Mouse (Mus musculus) forebrain, embryonic 10.5 days (tissue): ENCODE measurements at regions not wholly inside any gene's neighbourhood (a gene's known extent, or its start where the extent isn't known, plus 50 kb on each side); places are given as distances from the start of the nearest gene placed in this dataset.

Experiments used
- DNase-seq: peaks from one replicate; pipeline ENCODE4 v3.0.0-alpha.2; 2017; ENCODE audit warnings: low spot score; ENCODE audit errors: extremely low spot score
- H3K27ac ChIP-seq: fragments of 300-500 bp; sonication (generic); 2 replicates; pipeline ENCODE4 v1.5.1; 2016; ENCODE audit warnings: mild to moderate bottlenecking
- H3K27me3 ChIP-seq: fragments of 300-500 bp; sonication (generic); 2 replicates; pipeline ENCODE4 v1.6.1; 2016; ENCODE audit warnings: mild to moderate bottlenecking; ENCODE audit not compliant: poor library complexity, severe bottlenecking
- H3K36me3 ChIP-seq: fragments of 300-500 bp; sonication (generic); replicated peaks from 2 replicates; pipeline ENCODE4 v1.6.1; 2016; ENCODE audit warnings: mild to moderate bottlenecking, moderate library complexity
- H3K4me1 ChIP-seq: fragments of 300-500 bp; sonication (generic); 2 replicates; pipeline ENCODE4 v1.6.1; 2016
- H3K4me3 ChIP-seq: fragments of 300-500 bp; sonication (generic); 2 replicates; pipeline ENCODE4 v1.5.1; 2016; ENCODE audit warnings: mild to moderate bottlenecking, moderate library complexity
- H3K9me3 ChIP-seq: fragments of 300-500 bp; sonication (generic); 2 replicates; pipeline ENCODE4 v1.6.1; 2016; ENCODE audit warnings: mild to moderate bottlenecking, moderate library complexity
- WGBS: fragments of 180-500 bp; shearing (Covaris S2); methylation state at CpG from one replicate; pipeline ENCODE4 v1.1.7; 2016; 5-methylcytosine and 5-hydroxymethylcytosine counted together

GRCm38 (mm10) chr3:131056893-131057660 lies 53.2 kb upstream of the Lef1 start:
- H3K4me3 ChIP-seq, result no peak overlapping the region
- no peaks in the 10 kb centered on the region for H3K9me3 ChIP-seq
- no peaks in the 10 kb centered on the region for H3K36me3 ChIP-seq
- H3K27me3 ChIP-seq, result no peaks in the 10 kb centered on the region
- 83% methylated on average over 5 of the region's 5 CpGs for WGBS
- no peaks in the 10 kb centered on the region for H3K4me1 ChIP-seq
- no peak overlapping the region for H3K27ac ChIP-seq
- no peak for DNase-seq

GRCm38 (mm10) chr3:131054241-131054972 lies 55.9 kb upstream of the Lef1 start:
- Histone ChIP-seq H3K9me3 (no peaks in the 10 kb centered on the region), H3K4me1 (no peaks in the 10 kb centered on the region), H3K36me3 (no peaks in the 10 kb centered on the region), H3K4me3 (no peak overlapping the region), H3K27me3 (no peaks in the 10 kb centered on the region), H3K27ac (no peak overlapping the region)
- no peak for DNase-seq
- 77% methylated on average over 13 of the region's 13 CpGs for WGBS

- WGBS, result 81% methylated on average over 3 of the region's 3 CpGs
- no peaks in the 10 kb centered on the region for H3K9me3 ChIP-seq
- no peak for DNase-seq
Observed at GRCm38 (mm10) chr3:131047716-131048115, 62.6 kb upstream of the Lef1 start.

GRCm38 (mm10) chr3:131046412-131046811 lies 63.9 kb upstream of the Lef1 start:
- Histone ChIP-seq H3K4me1 (0 out of 2 replicates have a peak, but pooled peaks cover 4% of the 10 kb centered on the region), H3K4me3 (no peak overlapping the region), H3K36me3 (no peaks in the 10 kb centered on the region), H3K27me3 (no peaks in the 10 kb centered on the region), H3K27ac (no peak overlapping the region), H3K9me3 (no peaks in the 10 kb centered on the region)
- DNase-seq, result no peak
- 91% methylated on average over 5 of the region's 5 CpGs for WGBS

More at GRCm38 (mm10) chr3:131047716-131048115, 62.6 kb upstream of the Lef1 start:
- H3K36me3 ChIP-seq, result no peaks in the 10 kb centered on the region
- no peak overlapping the region for H3K4me3 ChIP-seq
- no peak overlapping the region for H3K27ac ChIP-seq
- H3K27me3 ChIP-seq, result no peaks in the 10 kb centered on the region
- 0 out of 2 replicates have a peak, but pooled peaks cover 4% of the 10 kb centered on the region for H3K4me1 ChIP-seq

- no peaks in the 10 kb centered on the region for H3K36me3 ChIP-seq
- no peak for DNase-seq
- H3K27ac ChIP-seq, result no peak overlapping the region
- H3K27me3 ChIP-seq, result no peaks in the 10 kb centered on the region
- H3K9me3 ChIP-seq, result peaks cover 3% of the 10 kb centered on the region
- no peak overlapping the region for H3K4me3 ChIP-seq
- 77% methylated on average over 4 of the region's 4 CpGs for WGBS
- no peaks in the 10 kb centered on the region for H3K4me1 ChIP-seq
Observed at GRCm38 (mm10) chr3:131040214-131040825, 70.0 kb upstream of the Lef1 start.

- DNase-seq, result no peak
- WGBS, result 91% methylated on average over 5 of the region's 5 CpGs
- H3K4me3 ChIP-seq, result no peak overlapping the region
- H3K36me3 ChIP-seq, result no peaks in the 10 kb centered on the region
- no peaks in the 10 kb centered on the region for H3K27me3 ChIP-seq
- peaks cover 3% of the 10 kb centered on the region for H3K9me3 ChIP-seq
- no peaks in the 10 kb centered on the region for H3K4me1 ChIP-seq
- no peak overlapping the region for H3K27ac ChIP-seq
Observed at GRCm38 (mm10) chr3:131037095-131037494, 73.2 kb upstream of the Lef1 start.

- Histone ChIP-seq H3K27me3 (no peaks in the 10 kb centered on the region), H3K36me3 (no peaks in the 10 kb centered on the region), H3K4me1 (no peaks in the 10 kb centered on the region), H3K9me3 (peaks cover 3% of the 10 kb centered on the region), H3K4me3 (no peak overlapping the region), H3K27ac (no peak overlapping the region)
- no peak for DNase-seq
- 83% methylated on average over 5 of the region's 5 CpGs for WGBS
Observed at GRCm38 (mm10) chr3:131034774-131035173, 75.5 kb upstream of the Lef1 start.

- no peak overlapping the region for H3K27ac ChIP-seq
Observed at GRCm38 (mm10) chr3:131026336-131026735, 83.9 kb upstream of the Lef1 start.

GRCm38 (mm10) chr3:131019163-131019956 lies 90.9 kb upstream of the Lef1 start:
- Histone ChIP-seq H3K36me3 (no peaks in the 10 kb centered on the region), H3K27ac (peak overlapping the region; percentile 79), H3K9me3 (no peaks in the 10 kb centered on the region), H3K27me3 (0 out of 2 replicates have a peak, but pooled peaks cover 8% of the 10 kb centered on the region), H3K4me1 (peaks cover 30% of the 10 kb centered on the region), H3K4me3 (peak overlapping the region; percentile 38)
- peak; percentile 26 for DNase-seq
- WGBS, result 28% methylated on average over 23 of the region's 23 CpGs

More at GRCm38 (mm10) chr3:131026336-131026735, 83.9 kb upstream of the Lef1 start:
- Histone ChIP-seq H3K36me3 (no peaks in the 10 kb centered on the region), H3K4me1 (no peaks in the 10 kb centered on the region), H3K9me3 (no peaks in the 10 kb centered on the region), H3K27me3 (no peaks in the 10 kb centered on the region), H3K4me3 (no peak overlapping the region)
- no peak for DNase-seq
- 93% methylated on average over 7 of the region's 7 CpGs for WGBS

- Histone ChIP-seq H3K9me3 (no peaks in the 10 kb centered on the region), H3K27me3 (0 out of 2 replicates have a peak, but pooled peaks cover 8% of the 10 kb centered on the region), H3K4me3 (no peak overlapping the region), H3K27ac (no peak overlapping the region), H3K36me3 (no peaks in the 10 kb centered on the region), H3K4me1 (peaks cover 30% of the 10 kb centered on the region)
- no peak for DNase-seq
- 91% methylated on average over 9 of the region's 9 CpGs for WGBS
Observed at GRCm38 (mm10) chr3:131017899-131018298, 92.4 kb upstream of the Lef1 start.

- 0 out of 2 replicates have a peak, but pooled peaks cover 8% of the 10 kb centered on the region for H3K27me3 ChIP-seq
- H3K27ac ChIP-seq, result no peak overlapping the region
- H3K36me3 ChIP-seq, result no peaks in the 10 kb centered on the region
- WGBS, result 76% methylated on average over 10 of the region's 10 CpGs
- no peak for DNase-seq
- H3K4me1 ChIP-seq, result peaks cover 29% of the 10 kb centered on the region
- no peak overlapping the region for H3K4me3 ChIP-seq
- H3K9me3 ChIP-seq, result no peaks in the 10 kb centered on the region
Observed at GRCm38 (mm10) chr3:131016104-131016503, 94.2 kb upstream of the Lef1 start.

GRCm38 (mm10) chr3:131014092-131014716 lies 96.1 kb upstream of the Lef1 start:
- 86% methylated on average over 12 of the region's 12 CpGs for WGBS
- Histone ChIP-seq H3K4me1 (peaks cover 14% of the 10 kb centered on the region), H3K9me3 (no peaks in the 10 kb centered on the region), H3K27ac (no peak overlapping the region), H3K27me3 (0 out of 2 replicates have a peak, but pooled peaks cover 1% of the 10 kb centered on the region), H3K36me3 (no peaks in the 10 kb centered on the region), H3K4me3 (no peak overlapping the region)
- no peak for DNase-seq
